Mouse (Mus musculus): ENCODE results near the gene Artn. TPM values are rescaled to one million over a fixed set of nuclear protein-coding genes. Genes with fewer than 3 reads are reported as not detected.

Artn gene
- polyA plus RNA-seq, 1 experiment = 0.27 TPM

- TF ChIP-seq POLR2A (IDR thresholded peaks at IDR 0.05; ENCODE audit: control insufficient read depth, extremely low read depth, insufficient read depth, low read length, poor library complexity) = no peak
- TF ChIP-seq CTCF (IDR thresholded peaks at IDR 0.05; ENCODE audit: borderline replicate concordance, control insufficient read depth, extremely low read depth, insufficient read depth, low read length, poor library complexity) = no peak
- H3K36me3 ChIP-seq (ENCODE audit: control insufficient read depth, insufficient read depth, low read length) = no peaks in the 10 kb centered on the region
- H3K4me3 ChIP-seq (ENCODE audit: control insufficient read depth, insufficient read depth, low read length) = no peak overlapping the region
- no peaks in the 10 kb centered on the region for H3K4me1 ChIP-seq (replicated peaks; ENCODE audit: control insufficient read depth, insufficient read depth, low read length)
- no peak overlapping the region for H3K27ac ChIP-seq (ENCODE audit: control insufficient read depth, insufficient read depth, low read length)
- DNase-seq = no peak
- WGBS = 94% methylated on average over 4 of the region's 4 CpGs
- peaks cover 7% of the 10 kb centered on the region; the same call in 1 of the 2 replicates for H3K27me3 ChIP-seq (ENCODE audit: control insufficient read depth, insufficient read depth, low read length)
Measured at GRCm38 (mm10) chr4:117934081-117934480, 4.5 kb upstream of the Artn start.

GRCm38 (mm10) chr4:117933248-117933647, 3.7 kb upstream of the Artn start:
- no peak for DNase-seq
- no peak overlapping the region for H3K27ac ChIP-seq (ENCODE audit: control insufficient read depth, insufficient read depth, low read length)
- H3K4me3 ChIP-seq (ENCODE audit: control insufficient read depth, insufficient read depth, low read length) = no peak overlapping the region
- TF ChIP-seq POLR2A (IDR thresholded peaks at IDR 0.05; ENCODE audit: control insufficient read depth, extremely low read depth, insufficient read depth, low read length, poor library complexity) (no peak), CTCF (IDR thresholded peaks at IDR 0.05; ENCODE audit: borderline replicate concordance, control insufficient read depth, extremely low read depth, insufficient read depth, low read length, poor library complexity) (no peak)
- no peaks in the 10 kb centered on the region for H3K4me1 ChIP-seq (replicated peaks; ENCODE audit: control insufficient read depth, insufficient read depth, low read length)
- H3K36me3 ChIP-seq (ENCODE audit: control insufficient read depth, insufficient read depth, low read length) = no peaks in the 10 kb centered on the region
- peaks cover 12% of the 10 kb centered on the region; the same call in 1 of the 2 replicates for H3K27me3 ChIP-seq (ENCODE audit: control insufficient read depth, insufficient read depth, low read length)
- 97% methylated on average over 5 of the region's 5 CpGs for WGBS

DNA sequence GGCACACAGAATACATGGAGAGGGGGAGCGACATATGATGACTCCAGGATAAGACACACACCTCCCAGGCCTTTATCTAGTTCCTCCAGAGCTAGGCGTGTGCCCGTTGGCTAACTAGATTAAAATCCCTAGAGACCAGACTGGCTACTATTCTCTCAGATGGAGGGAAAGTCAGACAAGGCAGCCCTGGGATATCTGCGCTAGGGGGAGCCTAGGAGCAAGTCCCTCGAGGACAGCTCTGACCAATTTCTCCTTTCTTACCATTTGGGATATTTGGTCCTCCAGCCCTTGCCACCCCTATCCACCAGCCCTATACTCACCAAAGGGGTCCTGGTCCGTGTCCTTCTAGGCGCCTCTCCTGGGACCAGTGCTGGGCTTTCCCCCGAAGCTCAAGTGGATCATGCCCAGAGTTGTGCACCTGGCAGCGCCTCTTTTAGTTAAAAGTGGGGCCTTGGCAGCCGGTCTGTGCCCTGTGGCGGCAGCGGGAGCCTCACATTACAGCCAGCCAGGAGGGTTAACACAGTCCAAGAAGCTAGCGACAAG, 793 bp downstream of the Artn start:
- Histone ChIP-seq H3K4me1 (replicated peaks; ENCODE audit: control insufficient read depth, insufficient read depth, low read length) (peaks cover 3% of the 10 kb centered on the region; the same call in 1 of the 2 replicates), H3K27ac (ENCODE audit: control insufficient read depth, insufficient read depth, low read length) (no peak overlapping the region), H3K4me3 (ENCODE audit: control insufficient read depth, insufficient read depth, low read length) (no peak overlapping the region), H3K27me3 (ENCODE audit: control insufficient read depth, insufficient read depth, low read length) (peaks cover 12% of the 10 kb centered on the region; the same call in 1 of the 2 replicates), H3K36me3 (ENCODE audit: control insufficient read depth, insufficient read depth, low read length) (no peaks in the 10 kb centered on the region)
- TF ChIP-seq POLR2A (IDR thresholded peaks at IDR 0.05; ENCODE audit: control insufficient read depth, extremely low read depth, insufficient read depth, low read length, poor library complexity) (no peak), CTCF (IDR thresholded peaks at IDR 0.05; ENCODE audit: borderline replicate concordance, control insufficient read depth, extremely low read depth, insufficient read depth, low read length, poor library complexity) (no peak)
- no peak for DNase-seq
- 5% methylated on average over 13 of the region's 13 CpGs for WGBS

DNA sequence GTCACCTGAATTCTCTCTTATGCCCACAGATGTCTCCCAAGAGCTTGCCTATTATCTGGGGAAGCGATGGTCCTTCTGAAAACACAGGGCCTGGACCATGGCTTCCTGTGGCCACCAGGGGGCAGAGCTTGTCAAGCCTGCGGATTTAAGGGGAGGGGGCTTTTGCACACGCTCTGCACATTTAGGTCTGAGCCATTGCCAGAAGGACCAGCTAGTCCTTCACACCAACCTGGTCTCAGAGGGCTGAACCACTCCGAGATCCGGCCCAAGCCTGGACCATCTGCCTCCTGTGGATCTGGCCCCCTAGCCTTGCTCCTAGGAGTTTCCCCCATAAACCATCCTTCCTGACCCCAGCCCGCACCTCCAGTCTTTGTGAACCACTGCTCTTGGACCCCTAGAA, 1.3 kb downstream of the Artn start:
- 27% methylated on average over 6 of the region's 6 CpGs for WGBS
- H3K4me3 ChIP-seq (ENCODE audit: control insufficient read depth, insufficient read depth, low read length) = no peak overlapping the region
- DNase-seq = peak; percentile 31
- H3K27me3 ChIP-seq (ENCODE audit: control insufficient read depth, insufficient read depth, low read length) = peaks cover 12% of the 10 kb centered on the region; the same call in 1 of the 2 replicates
- H3K36me3 ChIP-seq (ENCODE audit: control insufficient read depth, insufficient read depth, low read length) = no peaks in the 10 kb centered on the region
- peaks cover 3% of the 10 kb centered on the region; the same call in 1 of the 2 replicates for H3K4me1 ChIP-seq (replicated peaks; ENCODE audit: control insufficient read depth, insufficient read depth, low read length)
- TF ChIP-seq CTCF (IDR thresholded peaks at IDR 0.05; ENCODE audit: borderline replicate concordance, control insufficient read depth, extremely low read depth, insufficient read depth, low read length, poor library complexity) = peak; percentile 82
- TF ChIP-seq POLR2A (IDR thresholded peaks at IDR 0.05; ENCODE audit: control insufficient read depth, extremely low read depth, insufficient read depth, low read length, poor library complexity) = no peak
- H3K27ac ChIP-seq (ENCODE audit: control insufficient read depth, insufficient read depth, low read length) = no peak overlapping the region

- H3K4me1 ChIP-seq (replicated peaks; ENCODE audit: control insufficient read depth, insufficient read depth, low read length) = peaks cover 3% of the 10 kb centered on the region; the same call in 1 of the 2 replicates
- 5% methylated on average over 71 of the region's 71 CpGs for WGBS
- peaks cover 12% of the 10 kb centered on the region; the same call in 1 of the 2 replicates for H3K27me3 ChIP-seq (ENCODE audit: control insufficient read depth, insufficient read depth, low read length)
- H3K27ac ChIP-seq (ENCODE audit: control insufficient read depth, insufficient read depth, low read length) = no peak overlapping the region
- no peak for DNase-seq
- 0 out of 2 replicates have a peak overlapping the region, but pooled peaks have one; percentile 6 for H3K4me3 ChIP-seq (ENCODE audit: control insufficient read depth, insufficient read depth, low read length)
- TF ChIP-seq POLR2A (IDR thresholded peaks at IDR 0.05; ENCODE audit: control insufficient read depth, extremely low read depth, insufficient read depth, low read length, poor library complexity) = no peak
- no peak for TF ChIP-seq CTCF (IDR thresholded peaks at IDR 0.05; ENCODE audit: borderline replicate concordance, control insufficient read depth, extremely low read depth, insufficient read depth, low read length, poor library complexity)
- H3K36me3 ChIP-seq (ENCODE audit: control insufficient read depth, insufficient read depth, low read length) = no peaks in the 10 kb centered on the region
Measured at GRCm38 (mm10) chr4:117926545-117927482, 2.7 kb downstream of the Artn start.

DNA sequence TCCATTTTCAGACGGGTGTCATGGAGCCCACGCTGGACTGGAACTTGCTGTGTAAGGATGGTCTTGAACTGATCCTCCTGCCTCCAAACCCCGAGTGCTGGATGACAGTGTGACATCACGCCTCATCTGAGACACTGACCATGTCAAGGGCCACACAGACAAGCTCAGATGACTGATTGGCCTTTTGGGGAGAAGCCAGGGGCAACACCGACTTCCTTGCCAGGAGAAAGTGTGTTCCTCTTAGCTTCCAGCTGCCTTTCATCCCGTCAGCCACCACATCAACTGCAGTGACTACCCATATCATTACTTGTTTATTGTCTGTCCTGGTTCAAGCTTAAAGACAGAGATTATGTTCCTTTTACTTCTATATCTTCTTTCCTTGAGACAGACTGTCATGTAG, 4.6 kb downstream of the Artn start:
- TF ChIP-seq POLR2A (IDR thresholded peaks at IDR 0.05; ENCODE audit: control insufficient read depth, extremely low read depth, insufficient read depth, low read length, poor library complexity) (no peak), CTCF (IDR thresholded peaks at IDR 0.05; ENCODE audit: borderline replicate concordance, control insufficient read depth, extremely low read depth, insufficient read depth, low read length, poor library complexity) (no peak)
- H3K36me3 ChIP-seq (ENCODE audit: control insufficient read depth, insufficient read depth, low read length) = no peaks in the 10 kb centered on the region
- H3K4me1 ChIP-seq (replicated peaks; ENCODE audit: control insufficient read depth, insufficient read depth, low read length) = peaks cover 3% of the 10 kb centered on the region; the same call in 1 of the 2 replicates
- no peak overlapping the region for H3K4me3 ChIP-seq (ENCODE audit: control insufficient read depth, insufficient read depth, low read length)
- H3K27ac ChIP-seq (ENCODE audit: control insufficient read depth, insufficient read depth, low read length) = no peak overlapping the region
- peaks cover 11% of the 10 kb centered on the region; the same call in 1 of the 2 replicates for H3K27me3 ChIP-seq (ENCODE audit: control insufficient read depth, insufficient read depth, low read length)
- 61% methylated on average over 5 of the region's 6 CpGs for WGBS
- no peak for DNase-seq

Data from thymus, adult 2 months (tissue).